Mouse (Mus musculus) right cerebral cortex, postnatal 36 days (tissue): Measurements from ENCODE around the gene Ftl1.

Experiments used
- DNase-seq, 2 experiments: peaks; one replicate each; pipeline ENCODE4 v3.0.0; 2022; ENCODE audit warnings: low spot score in 2 of 2, mixed read lengths in 1 of 2

The Ftl1 gene

GRCm38 (mm10) chr7:45413113-45413863 lies 46.4 kb downstream of the Ftl1 start, which contains the start of gene Ntf5:
Gene Ntf5, plus strand, starts transcription at chr7:45413695.
- DNase-seq: no peak

GRCm38 (mm10) chr7:45412421-45412820 lies 47.3 kb downstream of the Ftl1 start:
- no peak for DNase-seq

GRCm38 (mm10) chr7:45409497-45410163 lies 50.1 kb downstream of the Ftl1 start:
- no peak for DNase-seq

GRCm38 (mm10) chr7:45408949-45409348 lies 50.7 kb downstream of the Ftl1 start:
- no peak for DNase-seq

GRCm38 (mm10) chr7:45408351-45408750 lies 51.3 kb downstream of the Ftl1 start:
- no peak for DNase-seq
